Mouse (Mus musculus): ENCODE results near the gene Gnpnat1.

DNA sequence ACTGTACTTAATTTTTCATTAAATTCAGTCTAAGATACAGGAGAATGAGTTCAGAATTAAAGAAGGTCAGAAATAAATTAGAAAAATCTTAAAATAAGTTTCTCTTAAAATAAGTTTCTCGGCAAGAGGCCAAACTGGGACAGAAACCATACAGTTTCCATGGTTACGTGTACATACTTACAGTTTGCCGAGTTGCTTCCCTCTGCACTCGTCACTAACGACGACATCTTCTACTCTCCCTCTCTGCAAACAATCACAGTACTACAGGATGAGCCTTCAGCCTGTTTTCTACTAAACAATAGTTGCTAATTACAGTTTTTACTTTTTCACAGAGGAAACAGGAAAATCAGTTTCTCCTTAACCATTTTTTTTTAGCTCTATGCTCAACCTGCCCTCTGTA is 24.0 kb downstream of the Gnpnat1 start:
- no peak for TF ChIP-seq GATA1 (IDR thresholded peaks at IDR 0.05; ENCODE audit: borderline replicate concordance, low read length)
- TF ChIP-seq FLI1 (IDR thresholded peaks at IDR 0.05; ENCODE audit: low read length): no peak

Data from megakaryocyte, embryonic 14.5 days (primary cell).